ENCODE assay signal across 1 mouse cellular context in genomic region chr6:39270457-39270856, GRCm38 (mm10).
TF ChIP-seq lines count a peak whose summit lies in the region.

No protein-coding gene starts in this region.

TF ChIP-seq in MEL, 35 proteins besides CTCF, POLR2A, EP300 and RAD21 (continued from another document):
- TF ChIP-seq ZC3H11A (IDR thresholded peaks at IDR 0.05; ENCODE audit: low read depth, low read length) = no peak
- TF ChIP-seq CHD2 (IDR thresholded peaks at IDR 0.05; ENCODE audit: low read length) = no peak
- TF ChIP-seq NELFE (IDR thresholded peaks at IDR 0.05; ENCODE audit: low read depth, low read length) = no peak
- TF ChIP-seq JUND (IDR thresholded peaks at IDR 0.05; ENCODE audit: low read depth, low read length) = no peak
- no peak for TF ChIP-seq KAT2A (conservative IDR thresholded peaks at IDR 0.05; ENCODE audit: low read depth, low read length)
